Mouse (Mus musculus) stomach, postnatal 0 days (tissue): ENCODE data around the gene Zpbp2.

Experiments
- CTCF ChIP-seq: IDR thresholded peaks from 2 replicates; pipeline ENCODE4 v1.5.1; 2016; ENCODE audit warnings: antibody characterized with exemption, low read depth, mild to moderate bottlenecking, moderate library complexity
- EP300 ChIP-seq: optimal IDR thresholded peaks from 2 replicates; pipeline ENCODE3; 2016; ENCODE audit warnings: antibody characterized with exemption

DNA sequence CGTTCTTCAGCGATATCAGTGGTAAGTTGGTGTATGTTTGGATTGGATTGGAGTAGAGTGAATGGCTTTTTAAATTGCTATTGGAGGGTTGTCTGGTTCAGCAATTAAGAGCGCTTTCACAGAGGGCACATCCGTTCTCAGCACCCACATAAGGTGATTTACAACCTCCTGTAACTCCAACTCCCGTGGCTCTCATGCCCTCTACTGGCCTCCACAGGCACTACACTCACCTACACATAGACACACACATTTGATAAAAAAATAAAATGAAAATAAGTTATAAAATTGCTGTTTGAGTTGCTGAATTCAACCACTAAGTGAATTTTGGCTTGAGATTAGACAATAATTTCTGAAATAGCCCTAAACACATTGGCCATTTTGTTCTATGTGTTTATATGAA, 10.6 kb upstream of the Zpbp2 start:
- TF ChIP-seq CTCF (peak; percentile 48), EP300 (no peak)
